Comparison of ENCODE assay signal across 29 mouse cellular contexts in the genomic region with DNA sequence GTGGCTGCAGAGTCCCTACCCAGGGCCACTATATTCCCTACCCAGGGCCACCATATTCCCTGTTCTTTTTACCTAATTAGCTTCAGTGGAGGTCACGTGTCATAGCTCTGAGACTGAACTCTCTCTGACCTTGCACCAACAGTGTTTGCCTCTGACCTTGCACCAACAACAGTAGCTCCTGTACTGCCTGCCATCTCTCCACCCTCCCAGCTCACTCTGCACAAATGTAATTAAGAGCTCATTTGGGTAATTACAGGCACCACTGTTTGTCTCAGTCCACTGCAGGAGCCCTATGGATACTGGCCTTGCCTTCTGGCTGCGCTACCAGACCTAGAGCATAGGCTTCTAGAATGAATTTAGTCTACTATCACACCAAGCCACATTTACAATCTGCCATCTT. TPM values are rescaled to one million over a fixed set of nuclear protein-coding genes. Genes with fewer than 3 reads are reported as not detected.
DNase-seq lines count a peak whose midpoint lies in the region; ATAC-seq and TF ChIP-seq lines count a peak whose summit lies in the region.
"Had no signal": no experiment of that assay in that cellular context is flagged by ENCODE, and none has a peak within 500 bp of the region (broad histone marks: within the 10 kb centered on the region; RNA-seq: fewer than 3 reads in every experiment).

No protein-coding gene starts in this region.

- TF ChIP-seq EP300 in ES-Bruce4 (IDR thresholded peaks at IDR 0.05; ENCODE audit: insufficient read depth, low read depth, low read length) = 0 out of 2 replicates have a peak, but pooled peaks have one; percentile 9

- no peak overlapping the region for H3K4me3 ChIP-seq in limb, embryonic 12.5 days (replicated peaks)
- no peak overlapping the region for H3K4me3 ChIP-seq in limb, embryonic 10.5 days
- H3K4me3 ChIP-seq in E14TG2a.4 (replicated peaks; ENCODE audit: low read length) = peak overlapping the region; percentile 23; the same call in 1 of the 2 replicates
- H3K4me3 ChIP-seq in ES-Bruce4 (ENCODE audit: low read depth, low read length) = no peak overlapping the region
- no peak overlapping the region for H3K4me3 ChIP-seq in liver, embryonic 16.5 days (ENCODE audit: low read depth, low read length)
- H3K4me3 ChIP-seq: embryonic facial prominence, embryonic 13.5 days; forebrain, embryonic 10.5 days; forebrain, embryonic 15.5 days; heart, embryonic 13.5 days; liver, embryonic 15.5 days; midbrain, embryonic 13.5 days; neural tube, embryonic 13.5 days had no signal

- 79% methylated on average over 2 of the region's 2 CpGs for WGBS in limb, embryonic 12.5 days
- WGBS in limb, embryonic 10.5 days = 70% methylated on average over 2 of the region's 2 CpGs
- WGBS in liver, embryonic 16.5 days (ENCODE audit: insufficient replicate concordance) = 43% methylated on average over 2 of the region's 2 CpGs

- ATAC-seq in limb, embryonic 12.5 days (ENCODE audit: insufficient number of reproducible peaks, insufficient read depth, low FRiP score, low TSS enrichment, low read depth) = no peak
- ATAC-seq in liver, embryonic 16.5 days (ENCODE audit: low read depth) = peak; percentile 49; the same call in 1 of the 2 replicates
- ATAC-seq: forebrain, embryonic 15.5 days; midbrain, embryonic 13.5 days; Patski had no signal

- TF ChIP-seq CTCF in E14TG2a.4 (conservative IDR thresholded peaks at IDR 0.05; ENCODE audit: low read length) = no peak
- no peak for TF ChIP-seq CTCF in ES-Bruce4 (IDR thresholded peaks at IDR 0.05; ENCODE audit: low read depth, low read length)

- H3K9me3 ChIP-seq in limb, embryonic 12.5 days = no peaks in the 10 kb centered on the region
- H3K9me3 ChIP-seq in limb, embryonic 10.5 days (replicated peaks) = no peaks in the 10 kb centered on the region
- H3K9me3 ChIP-seq in E14TG2a.4 (ENCODE audit: low read length) = no peaks in the 10 kb centered on the region
- H3K9me3 ChIP-seq in ES-Bruce4 (replicated peaks; ENCODE audit: control insufficient read depth, insufficient read depth, low read length, poor library complexity, severe bottlenecking) = no peaks in the 10 kb centered on the region
- H3K9me3 ChIP-seq in liver, embryonic 16.5 days (replicated peaks; ENCODE audit: control insufficient read depth, low read length) = no peaks in the 10 kb centered on the region
- H3K9me3 ChIP-seq: embryonic facial prominence, embryonic 13.5 days; forebrain, embryonic 10.5 days; forebrain, embryonic 15.5 days; G1E; heart, embryonic 13.5 days; liver, embryonic 15.5 days; midbrain, embryonic 13.5 days; neural tube, embryonic 13.5 days had no signal

- H3K9ac ChIP-seq in limb, embryonic 12.5 days (replicated peaks) = no peak overlapping the region
- no peak overlapping the region for H3K9ac ChIP-seq in ES-Bruce4 (ENCODE audit: low read depth, poor library complexity, severe bottlenecking)
- H3K9ac ChIP-seq in liver, embryonic 16.5 days (ENCODE audit: low read depth, low read length) = no peak overlapping the region
- H3K9ac ChIP-seq: embryonic facial prominence, embryonic 13.5 days; forebrain, embryonic 15.5 days; heart, embryonic 13.5 days; hindbrain, embryonic 14.5 days; liver, embryonic 15.5 days; midbrain, embryonic 13.5 days; neural tube, embryonic 13.5 days had no signal

- H3K4me1 ChIP-seq in limb, embryonic 12.5 days (replicated peaks) = no peaks in the 10 kb centered on the region
- peaks cover 29% of the 10 kb centered on the region for H3K4me1 ChIP-seq in limb, embryonic 10.5 days
- H3K4me1 ChIP-seq in E14TG2a.4 (replicated peaks; ENCODE audit: low read depth, low read length) (peaks cover 96% of the 10 kb centered on the region), ES-Bruce4 (ENCODE audit: control insufficient read depth, insufficient read depth, low read length) (peaks cover 25% of the 10 kb centered on the region)
- H3K4me1 ChIP-seq in liver, embryonic 16.5 days (ENCODE audit: control insufficient read depth, low read depth, low read length) = peaks cover 11% of the 10 kb centered on the region
- H3K4me1 ChIP-seq: forebrain, embryonic 15.5 days; midbrain, embryonic 13.5 days had no signal

- 0 out of 2 replicates have a peak overlapping the region, but pooled peaks have one; percentile 41 for H3K27ac ChIP-seq in limb, embryonic 12.5 days
- no peak overlapping the region for H3K27ac ChIP-seq in limb, embryonic 10.5 days
- H3K27ac ChIP-seq in ES-Bruce4 (ENCODE audit: insufficient read depth, low read length) = no peak overlapping the region
- H3K27ac ChIP-seq in liver, embryonic 16.5 days (ENCODE audit: low read length) = no peak overlapping the region
- H3K27ac ChIP-seq: embryonic facial prominence, embryonic 13.5 days; forebrain, embryonic 10.5 days; forebrain, embryonic 15.5 days; heart, embryonic 13.5 days; hindbrain, embryonic 14.5 days; kidney, postnatal 0 days; liver, embryonic 15.5 days; macrophage; midbrain, embryonic 13.5 days; neural tube, embryonic 13.5 days had no signal

- no peak for DNase-seq in limb, embryonic 10.5 days (ENCODE audit: low spot score)
- no peak for DNase-seq in c-Kit-positive CD71-positive TER-119-positive erythroid progenitor cells, embryonic 14.5 days (ENCODE audit: low spot score)
- no peak for DNase-seq in cerebellum, adult 11-12 months
- DNase-seq: adrenal gland, postnatal 14 days; B cell, adult 2 months; cerebellum, adult 9-11 months; gastrocnemius, postnatal 36 days; heart, adult 18-20 months; heart, postnatal 10 days; kidney, adult 8-10 months; layer of hippocampus, postnatal 36 days; left cerebral cortex, postnatal 4 days; thymus, postnatal 25 days had no signal

- peaks cover 99% of the 10 kb centered on the region for H3K36me3 ChIP-seq in limb, embryonic 12.5 days
- peaks cover 100% of the 10 kb centered on the region for H3K36me3 ChIP-seq in limb, embryonic 10.5 days
- H3K36me3 ChIP-seq in E14TG2a.4 (ENCODE audit: insufficient read depth, low read length) = peaks cover 92% of the 10 kb centered on the region
- H3K36me3 ChIP-seq in ES-Bruce4 (ENCODE audit: control insufficient read depth, insufficient read depth, low read length, poor library complexity, severe bottlenecking) = peaks cover 22% of the 10 kb centered on the region
- H3K36me3 ChIP-seq in liver, embryonic 16.5 days (ENCODE audit: control insufficient read depth, insufficient read depth) = no peaks in the 10 kb centered on the region
- H3K36me3 ChIP-seq: G1E had no signal

- TF ChIP-seq POLR2A in ES-Bruce4 (IDR thresholded peaks at IDR 0.05; ENCODE audit: insufficient read depth, low read length) = no peak

- H3K4me2 ChIP-seq in limb, embryonic 12.5 days = no peak overlapping the region
- H3K4me2 ChIP-seq in liver, embryonic 16.5 days (ENCODE audit: low read depth, low read length) = no peak overlapping the region
- H3K4me2 ChIP-seq: embryonic facial prominence, embryonic 13.5 days; forebrain, embryonic 15.5 days; heart, embryonic 13.5 days; hindbrain, embryonic 14.5 days; liver, embryonic 15.5 days; midbrain, embryonic 13.5 days; neural tube, embryonic 13.5 days had no signal

- no peaks in the 10 kb centered on the region for H3K27me3 ChIP-seq in limb, embryonic 12.5 days
- no peaks in the 10 kb centered on the region for H3K27me3 ChIP-seq in limb, embryonic 10.5 days (ENCODE audit: low read depth, poor library complexity, severe bottlenecking)
- H3K27me3 ChIP-seq in E14TG2a.4 (ENCODE audit: insufficient read depth, low read length) (no peaks in the 10 kb centered on the region), ES-Bruce4 (ENCODE audit: control insufficient read depth, insufficient read depth, low read length, poor library complexity, severe bottlenecking) (no peaks in the 10 kb centered on the region)
- H3K27me3 ChIP-seq in liver, embryonic 16.5 days (ENCODE audit: control insufficient read depth, insufficient read depth, low read depth, low read length) = no peaks in the 10 kb centered on the region
- H3K27me3 ChIP-seq: embryonic facial prominence, embryonic 13.5 days; forebrain, embryonic 15.5 days; heart, embryonic 13.5 days; liver, embryonic 15.5 days; midbrain, embryonic 13.5 days; neural tube, embryonic 13.5 days; Patski had no signal

RNA-seq across cellular contexts. Expression of a gene that starts 54.0 kb away (rescaled TPM):
- 58.0 and 58.1 TPM in 2 replicates for polyA plus RNA-seq in limb, embryonic 12.5 days (2016; fragmentation: Nextera tagmentation; extraction: Ambion mirVana)
- polyA plus RNA-seq in limb, embryonic 10.5 days (2016; fragmentation: Nextera tagmentation; extraction: Ambion mirVana) = 33.7 and 42.7 TPM in 2 replicates
- polyA plus RNA-seq in ES-Bruce4 (2011; ENCODE audit: insufficient read depth, insufficient read length, low read depth, missing spikeins) = 37.2 and 41.8 TPM in 2 replicates
- 9.7 and 9.8 TPM in 2 replicates for polyA plus RNA-seq in liver, embryonic 16.5 days (2015; fragmentation: Nextera tagmentation; extraction: Ambion mirVana)

RNA-seq across cellular contexts. Expression of a gene that starts 57.3 kb away (rescaled TPM):
- 69.6 and 72.2 TPM in 2 replicates for polyA plus RNA-seq in limb, embryonic 12.5 days (2016; fragmentation: Nextera tagmentation; extraction: Ambion mirVana)
- 67.5 and 77.3 TPM in 2 replicates for polyA plus RNA-seq in limb, embryonic 10.5 days (2016; fragmentation: Nextera tagmentation; extraction: Ambion mirVana)
- 194 and 216 TPM in 2 replicates for polyA plus RNA-seq in ES-Bruce4 (2011; ENCODE audit: insufficient read depth, insufficient read length, low read depth, missing spikeins)
- 12.0 and 14.3 TPM in 2 replicates for polyA plus RNA-seq in liver, embryonic 16.5 days (2015; fragmentation: Nextera tagmentation; extraction: Ambion mirVana)
- polyA plus RNA-seq: G1E had no signal
